Mouse (Mus musculus): ENCODE measurements at regions not wholly inside any gene's neighbourhood (a gene's known extent, or its start where the extent isn't known, plus 50 kb on each side); places are given as distances from the start of the nearest gene placed in this dataset.
A peak's percentile ranks its signal among the peaks of the same experiment; 100 is the strongest.

DNA sequence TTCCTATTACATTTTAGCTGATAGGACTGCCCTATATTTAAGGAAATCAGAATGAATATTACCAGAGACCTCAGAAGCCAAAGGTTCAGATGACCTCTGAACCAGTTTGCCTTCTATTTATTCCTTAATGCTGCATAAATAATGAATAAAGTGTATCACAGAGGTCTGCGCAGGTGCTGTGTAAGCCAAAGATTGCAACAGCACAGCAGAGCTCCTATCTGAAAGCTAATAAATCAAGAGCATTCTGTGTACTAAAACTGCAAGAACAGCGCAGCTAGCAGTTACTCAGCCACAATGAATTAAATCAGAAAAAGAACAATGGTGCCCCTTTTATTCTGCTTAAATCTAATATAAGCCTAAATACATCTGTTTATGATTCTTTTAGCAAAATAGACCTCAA is 1208.5 kb downstream of the Rapgef2 start:
- DNase-seq (ENCODE audit: low spot score in 2 of 2): no peak

DNA sequence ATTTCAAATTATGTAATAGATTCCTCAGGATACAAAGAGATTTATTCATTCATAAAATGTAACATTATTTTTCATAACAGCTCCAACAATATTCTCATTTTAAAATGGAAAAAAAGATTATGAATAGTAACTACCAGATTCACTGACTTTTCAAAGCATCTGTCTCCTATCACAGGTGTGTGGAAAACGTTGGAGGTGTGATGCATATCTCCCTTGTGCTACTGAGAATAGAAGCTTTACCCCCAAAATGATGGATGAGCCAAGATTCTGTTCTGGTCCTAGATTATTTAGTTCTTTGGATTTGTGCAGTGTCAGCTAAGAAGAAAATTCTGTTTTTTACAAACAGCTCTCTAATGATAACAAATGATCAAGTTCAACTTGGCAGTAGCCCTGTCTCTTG is 1209.0 kb downstream of the Rapgef2 start:
- no peak for DNase-seq (ENCODE audit: low spot score in 2 of 2)

DNA sequence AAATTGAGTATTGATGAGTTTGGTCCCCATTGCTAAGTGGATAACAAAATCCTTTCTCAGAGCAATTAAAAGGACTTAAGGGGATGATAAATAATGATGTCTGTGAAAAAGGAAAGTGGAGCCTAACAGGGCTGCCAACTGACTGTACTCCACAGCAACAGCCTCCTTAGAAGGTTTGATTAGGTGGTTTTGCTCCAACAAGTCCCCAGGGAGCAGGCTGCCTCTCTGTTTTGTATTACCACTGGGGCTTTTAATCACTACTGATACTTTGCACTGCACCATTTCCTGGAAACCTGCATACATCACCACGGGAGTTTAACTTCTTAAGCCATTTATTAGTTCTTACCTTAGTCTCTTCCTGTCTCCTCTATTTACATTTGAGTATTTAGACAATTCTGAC is 1213.3 kb downstream of the Rapgef2 start:
- no peak for DNase-seq (ENCODE audit: low spot score in 2 of 2)

DNA sequence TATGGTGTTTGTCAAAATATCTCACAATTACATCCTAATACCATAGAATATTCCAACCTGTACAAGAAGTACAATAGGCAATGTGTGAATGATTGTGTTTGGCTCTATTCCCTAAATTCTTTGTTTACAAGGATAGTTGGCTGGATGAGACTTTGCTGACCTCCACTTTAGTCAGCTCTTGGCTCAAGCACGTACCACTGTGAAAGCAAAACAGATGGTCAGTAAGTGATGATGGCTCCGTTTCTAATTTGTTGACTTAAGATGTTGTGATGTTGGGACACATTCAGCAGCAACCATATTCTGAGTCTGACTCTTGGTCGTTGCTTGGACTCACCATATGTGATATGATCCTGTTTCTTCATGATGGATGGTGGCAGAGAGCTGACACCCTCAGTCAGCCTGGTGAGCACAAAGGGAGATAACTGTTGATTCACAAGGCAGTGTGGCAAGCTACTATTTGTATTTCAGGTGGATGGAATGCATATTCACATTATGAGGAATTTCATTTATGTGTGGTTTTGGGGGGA is 1219.1 kb downstream of the Rapgef2 start:
- DNase-seq (ENCODE audit: low spot score in 2 of 2): no peak

DNA sequence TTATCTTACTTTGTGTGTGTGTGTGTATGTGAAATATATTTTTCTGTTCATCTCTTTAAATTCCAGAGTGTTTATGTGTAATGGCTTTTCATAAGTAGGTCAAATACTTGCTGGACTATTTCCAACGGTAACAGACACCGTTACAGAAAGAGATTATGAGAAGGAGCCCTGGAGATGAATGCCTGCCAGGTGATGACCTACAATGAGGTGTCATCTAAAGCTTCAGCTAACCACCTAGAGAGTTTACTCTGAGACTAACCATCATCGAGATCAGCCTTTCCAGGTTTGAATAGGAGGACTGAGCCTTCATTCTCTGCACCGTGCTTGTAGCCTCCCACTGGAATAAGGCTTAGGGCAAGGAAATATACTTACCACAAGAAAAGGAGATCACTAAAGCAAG is 1220.0 kb downstream of the Rapgef2 start:
- DNase-seq (ENCODE audit: low spot score in 2 of 2): no peak

DNA sequence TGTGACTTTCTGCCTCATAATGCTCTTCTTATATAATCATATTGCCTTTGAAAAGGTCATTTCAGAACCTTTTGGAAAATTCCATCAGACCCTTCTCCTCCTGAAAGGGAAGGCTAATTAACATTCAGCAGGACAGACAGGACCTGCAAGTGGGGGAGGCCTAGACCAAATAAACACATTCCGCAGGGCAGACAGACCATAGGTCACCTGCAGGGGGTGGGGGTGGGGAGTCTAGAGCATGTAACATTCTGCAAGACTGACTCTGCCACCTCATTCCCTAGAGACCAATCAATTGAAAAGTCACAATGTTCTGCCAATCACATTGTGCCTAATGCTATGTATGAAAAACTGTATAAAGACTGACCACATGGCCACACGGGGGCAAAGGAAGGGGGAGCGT is 1223.8 kb downstream of the Rapgef2 start:
- no peak for DNase-seq (ENCODE audit: low spot score in 2 of 2)

DNA sequence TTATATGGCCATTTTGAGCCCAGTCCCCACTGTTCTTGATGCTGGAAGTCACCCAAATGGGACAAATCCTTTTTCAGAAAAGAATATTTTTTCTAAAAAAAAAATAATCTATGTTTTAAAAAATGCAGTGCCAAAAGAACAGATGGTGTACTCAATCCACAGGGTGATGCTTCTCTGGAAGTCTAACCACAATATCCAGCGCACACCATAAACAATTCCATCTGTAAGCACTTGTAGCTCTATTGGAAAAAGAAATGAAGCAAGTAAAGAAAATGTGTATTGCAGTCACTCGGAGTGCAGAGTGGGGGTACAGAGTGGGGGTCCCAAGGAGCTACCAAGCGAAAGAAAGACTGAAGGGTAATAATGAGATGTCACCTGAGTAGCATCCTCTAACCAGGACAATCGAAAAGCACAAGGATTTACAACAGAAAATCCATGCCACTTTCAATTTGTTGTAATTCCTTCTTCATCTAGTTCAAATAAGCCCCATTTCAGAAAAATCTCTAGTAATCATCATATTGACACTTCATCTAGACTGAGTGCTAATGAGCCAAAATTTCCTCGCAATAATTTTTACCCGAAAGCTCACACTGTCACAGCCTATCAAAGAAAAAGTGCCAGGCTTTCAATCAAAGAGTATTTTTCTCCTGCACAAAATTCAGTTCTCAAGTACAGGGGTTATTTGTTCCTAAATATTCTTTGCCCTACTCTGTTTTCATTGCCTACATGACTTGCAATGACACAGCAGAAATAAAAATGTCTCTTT is 1226.3 kb downstream of the Rapgef2 start:
- peak; percentile 2 to 41 for DNase-seq (ENCODE audit: low spot score in 2 of 2)

All from layer of hippocampus, adult 18-20 months (tissue).